Mouse (Mus musculus) 3134 (cell line): ENCODE data around the gene 1700017D01Rik.

Source experiments
- DNase-seq: peaks from one replicate; pipeline ENCODE4 v3.0.0-alpha.2; 2011; ENCODE audit warnings: low spot score; ENCODE audit not compliant: insufficient read length; ENCODE audit errors: extremely low read depth

The 1700017D01Rik gene

GRCm38 (mm10) chr19:11049426-11049825 is 81.2 kb downstream of the 1700017D01Rik start:
- no peak for DNase-seq

GRCm38 (mm10) chr19:11048503-11048902 is 82.2 kb downstream of the 1700017D01Rik start:
- no peak for DNase-seq

GRCm38 (mm10) chr19:11048009-11048408 is 82.7 kb downstream of the 1700017D01Rik start:
- no peak for DNase-seq
